ENCODE assay signal across 8 mouse cellular contexts in genomic region chrX:109095245-109096242, GRCm38 (mm10). TPM values are rescaled to one million over a fixed set of nuclear protein-coding genes. Genes with fewer than 3 reads are reported as not detected.
DNase-seq lines count a peak whose midpoint lies in the region; ATAC-seq lines count a peak whose summit lies in the region.

TSS of gene Sh3bgrl (plus strand) at chrX:109095365.

- peaks cover 52% of the 10 kb centered on the region for H3K79me2 ChIP-seq in macrophage (ENCODE audit: inconsistent target)

- H3K4me1 ChIP-seq in hindbrain, embryonic 14.5 days (replicated peaks; ENCODE audit: control insufficient read depth, insufficient read depth, low read length) = peaks cover 5% of the 10 kb centered on the region; the same call in 1 of the 2 replicates

- H3K4me3 ChIP-seq in hindbrain, embryonic 14.5 days (replicated peaks; ENCODE audit: low read length) = peak within 1 kb of the TSS; percentile 46
- H3K4me3 ChIP-seq in macrophage (ENCODE audit: inconsistent target) = peak within 1 kb of the TSS; percentile 67

- H3K4me2 ChIP-seq in hindbrain, embryonic 14.5 days (replicated peaks) = peak within 1 kb of the TSS; percentile 44

- no peaks in the 10 kb centered on the region for H3K27me3 ChIP-seq in hindbrain, embryonic 14.5 days (ENCODE audit: control insufficient read depth, insufficient read depth, low read length)

- peak; percentile 46 for DNase-seq in WW6 (ENCODE audit: low read depth, low spot score)
- peak; percentile 17 to 28 for DNase-seq in cerebellum, postnatal 36 days
- DNase-seq in frontal cortex, postnatal 36 days (ENCODE audit: low spot score in 2 of 2) = peak; percentile 39 to 65
- DNase-seq in hindbrain, embryonic 14.5 days (ENCODE audit: low spot score) = peak; percentile 71
- DNase-seq in left cerebral cortex, adult 18-20 months (ENCODE audit: low spot score in 2 of 2) = peak; percentile 25 to 35
- peak; percentile 53 to 55 for DNase-seq in right cerebral cortex, adult 2 months (ENCODE audit: low spot score in 2 of 2)
- peak; percentile 16 for DNase-seq in urinary bladder, postnatal 10 days (ENCODE audit: low spot score)

- no peaks in the 10 kb centered on the region for H3K36me3 ChIP-seq in hindbrain, embryonic 14.5 days (replicated peaks; ENCODE audit: control insufficient read depth, insufficient read depth)
- no peaks in the 10 kb centered on the region for H3K36me3 ChIP-seq in macrophage (ENCODE audit: inconsistent target)

- H3K9ac ChIP-seq in hindbrain, embryonic 14.5 days = peak within 1 kb of the TSS; percentile 77

- ATAC-seq in hindbrain, embryonic 14.5 days (ENCODE audit: low FRiP score) = peak; percentile 97

- 14% methylated on average over 26 of the region's 26 CpGs for WGBS in hindbrain, embryonic 14.5 days
- 12% methylated on average over 24 of the region's 26 CpGs for WGBS in macrophage (ENCODE audit: missing documents)

- no peaks in the 10 kb centered on the region for H3K9me3 ChIP-seq in hindbrain, embryonic 14.5 days (ENCODE audit: control insufficient read depth, low read length)

- H3K27ac ChIP-seq in hindbrain, embryonic 14.5 days = peak within 1 kb of the TSS; percentile 89
- peak within 1 kb of the TSS; percentile 73 for H3K27ac ChIP-seq in macrophage

RNA-seq across cellular contexts. Expression of gene Sh3bgrl, which starts in this region (rescaled TPM):
- polyA plus RNA-seq in hindbrain, embryonic 14.5 days (2014; fragmentation: Nextera tagmentation; extraction: Ambion mirVana) = 161 and 184 TPM in 2 replicates
- total RNA-seq in left cerebral cortex, adult 18-20 months (2021) = 10 to 100 TPM; 48.2 to 55.1 TPM
- 10 to 100 TPM; 14.7 to 76.2 (median 33.9) TPM for total RNA-seq in macrophage (2018; cell fraction: chromatin; rRNA removed)
- total RNA-seq in macrophage (2018; cell fraction: cytosol; rRNA removed) = 100 to 1,000 TPM; 260 to 366 (median 281) TPM
- total RNA-seq in macrophage (2018; cell fraction: nucleus; rRNA removed) = 100 to 1,000 TPM in 14 of 26 experiments, 10 to 100 TPM in 12; 53.4 to 237 (median 107) TPM
- 230 to 315 TPM (median 246 TPM) in 3 replicates for polyA plus RNA-seq in macrophage (2018)

Comparison
In these comparisons a context has a peak if more than half of its experiments do, and no peak if none do; other contexts are left out.
1. Peak in every context shown above with its lines: DNase-seq, ATAC-seq, H3K4me3 ChIP-seq and H3K27ac ChIP-seq.
2. DNase-seq: peak in every context shown above with its lines; median percentile 71 in hindbrain, embryonic 14.5 days; 54 in right cerebral cortex, adult 2 months; 52 in frontal cortex, postnatal 36 days; 46 in WW6; 30 in left cerebral cortex, adult 18-20 months; 22 in cerebellum, postnatal 36 days; 16 in urinary bladder, postnatal 10 days.